Mouse (Mus musculus) stomach, embryonic 16.5 days (tissue): Measurements from ENCODE around the gene Ino80b. TPM values are rescaled to one million over a fixed set of nuclear protein-coding genes. Genes with fewer than 3 reads are reported as not detected.
"Not testable (repeated sequence)": the region's sequence is repeated elsewhere in the genome, so short reads cannot be mapped to it uniquely, and the experiment has no call there.

Experiments used
- ATAC-seq: fragments of 200-750 bp; cut with Nextera tagmentation; 2 replicates; pipeline ENCODE4 v1.8.0; 2017; ENCODE audit warnings: moderate number of reproducible peaks, moderate TSS enrichment; ENCODE audit not compliant: insufficient read depth, low FRiP score
- H3K27ac ChIP-seq: fragments of 300-500 bp; sonication (generic); 2 replicates; pipeline ENCODE4 v1.5.1; 2014; ENCODE audit warnings: low read length
- H3K27me3 ChIP-seq: fragments of 300-500 bp; sonication (generic); 2 replicates; pipeline ENCODE4 v1.6.1; 2014; ENCODE audit warnings: low read length, control low read depth, mixed read lengths; ENCODE audit not compliant: control insufficient read depth, insufficient read depth
- H3K36me3 ChIP-seq: fragments of 300-500 bp; sonication (generic); 2 replicates; pipeline ENCODE4 v1.6.1; 2014; ENCODE audit warnings: low read length; ENCODE audit not compliant: control insufficient read depth, insufficient read depth
- H3K4me1 ChIP-seq: fragments of 300-500 bp; sonication (generic); 2 replicates; pipeline ENCODE4 v1.6.1; 2014; ENCODE audit warnings: low read length, control low read depth, mixed read lengths; ENCODE audit not compliant: control insufficient read depth, insufficient read depth
- H3K4me2 ChIP-seq: fragments of 300-500 bp; sonication (generic); 2 replicates; pipeline ENCODE4 v1.6.1; 2014; ENCODE audit warnings: low read depth, low read length, mixed read lengths
- H3K4me3 ChIP-seq: fragments of 300-500 bp; sonication (generic); replicated peaks from 2 replicates; pipeline ENCODE4 v1.5.1; 2014; ENCODE audit warnings: mild to moderate bottlenecking, low read length
- H3K9ac ChIP-seq: fragments of 300-500 bp; sonication (generic); 2 replicates; pipeline ENCODE4 v1.6.1; 2014; ENCODE audit warnings: low read length
- H3K9me3 ChIP-seq: fragments of 300-500 bp; sonication (generic); replicated peaks from 2 replicates; pipeline ENCODE4 v1.6.1; 2016; ENCODE audit warnings: low read length, control low read depth; ENCODE audit not compliant: control insufficient read depth
- WGBS: fragments of 180-500 bp; shearing (Covaris S2); extraction: QIAGEN DNeasy Blood & Tissue Kit; methylation state at CpG from one replicate; pipeline ENCODE4 v1.1.7; 2014; 5-methylcytosine and 5-hydroxymethylcytosine counted together
- polyA plus RNA-seq: library from polyadenylated mRNA; unstranded; fragments of >200 nt; fragmentation: Nextera tagmentation; extraction: Ambion mirVana; gene quantifications from 2 replicates; pipeline ENCODE4 v1.2.1, GENCODE M21; 2015

The Ino80b gene
- polyA plus RNA-seq, 1 experiment from 2014 or later: 8.4 TPM

DNA sequence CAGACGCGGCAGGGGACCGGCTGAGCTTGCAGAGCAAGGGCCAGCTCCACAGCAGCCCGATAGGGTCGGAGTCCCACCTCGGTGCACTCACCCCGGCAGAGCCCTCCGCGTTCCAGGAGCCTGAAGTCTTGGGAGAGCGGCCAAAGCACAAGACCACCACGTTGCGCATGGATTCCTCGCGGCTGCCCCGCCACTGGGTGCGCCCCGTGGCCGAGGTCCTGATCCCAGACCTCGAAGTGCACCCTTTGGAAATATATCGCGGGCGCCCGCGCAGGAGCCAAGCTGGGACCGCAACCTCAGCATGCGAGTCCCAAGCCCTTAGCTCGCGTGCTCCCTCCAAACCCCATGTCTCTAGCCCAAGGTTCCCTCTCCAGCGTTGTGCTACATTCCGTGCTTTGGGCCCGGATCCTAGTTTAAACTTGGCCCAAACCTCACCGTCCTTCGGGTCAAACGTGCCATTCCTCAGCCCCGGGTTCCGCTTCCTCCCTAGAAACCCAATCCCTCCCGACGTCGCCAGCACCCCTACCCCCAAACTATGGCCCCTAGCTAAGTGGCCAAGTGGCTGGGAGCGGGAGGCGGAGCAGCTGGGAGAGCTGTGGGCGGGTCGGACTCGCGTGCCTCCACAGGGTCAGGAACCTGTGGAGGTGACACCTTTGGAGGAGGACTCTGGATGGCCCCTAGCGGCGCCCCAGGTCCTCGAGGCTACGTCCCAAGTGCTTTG is 36.9 kb upstream of the Ino80b start:
- Histone ChIP-seq H3K4me3 (peak overlapping the region; percentile 44), H3K27ac (no peak overlapping the region), H3K9me3 (no peaks in the 10 kb centered on the region), H3K36me3 (no peaks in the 10 kb centered on the region), H3K27me3 (peaks cover 21% of the 10 kb centered on the region), H3K9ac (peak overlapping the region; percentile 70), H3K4me2 (peak overlapping the region; percentile 77), H3K4me1 (peaks cover 22% of the 10 kb centered on the region)
- WGBS: under 1% methylated on average over 49 of the region's 49 CpGs
- ATAC-seq: peak; percentile 31

DNA sequence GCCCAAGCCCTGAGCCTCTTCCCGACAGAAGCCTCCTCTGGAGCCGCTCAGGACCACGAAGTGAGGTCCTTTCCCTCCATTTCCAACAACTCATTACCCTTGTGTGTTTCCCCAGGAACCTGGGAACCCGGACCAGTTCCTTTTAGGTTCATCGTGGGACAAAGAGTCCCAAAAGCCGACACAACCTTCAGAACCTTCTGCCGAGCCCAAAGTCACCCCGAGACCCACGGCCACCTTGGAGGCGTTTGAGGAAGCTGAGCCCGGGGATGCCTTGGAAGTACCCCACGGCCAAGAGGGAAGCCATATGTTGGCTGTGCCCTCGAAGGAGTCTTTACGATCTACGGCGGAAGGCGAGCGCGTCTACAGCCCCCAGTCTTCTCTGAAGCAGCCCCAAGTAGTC is 36.2 kb upstream of the Ino80b start:
- Histone ChIP-seq H3K4me1 (peaks cover 21% of the 10 kb centered on the region), H3K9me3 (no peaks in the 10 kb centered on the region), H3K4me3 (peak overlapping the region; percentile 44), H3K27ac (no peak overlapping the region), H3K36me3 (no peaks in the 10 kb centered on the region), H3K27me3 (peaks cover 21% of the 10 kb centered on the region), H3K9ac (peak overlapping the region; percentile 70), H3K4me2 (peak overlapping the region; percentile 77)
- no peak for ATAC-seq
- 12% methylated on average over 19 of the region's 19 CpGs for WGBS

DNA sequence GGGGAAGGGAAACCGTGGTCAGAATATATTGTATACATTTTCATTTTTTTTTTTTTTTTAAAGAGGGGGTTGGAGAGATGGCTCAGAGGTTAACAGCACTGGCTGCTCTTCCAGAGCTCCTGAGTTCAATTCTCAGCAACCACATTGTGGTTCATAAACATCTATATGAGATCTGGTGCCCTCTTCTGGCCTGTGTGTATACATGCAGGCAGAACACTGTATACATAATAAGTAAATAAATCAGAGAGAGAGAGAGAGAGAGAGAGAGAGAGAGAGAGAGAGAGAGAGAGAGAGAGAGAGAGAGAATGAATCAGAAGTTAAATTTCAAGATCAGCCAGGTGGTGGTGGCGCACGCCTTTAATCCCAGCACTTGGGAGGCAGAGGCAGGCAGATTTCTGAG is 34.2 kb upstream of the Ino80b start:
- not testable (repeated sequence) for H3K4me3 ChIP-seq, H3K36me3 ChIP-seq, H3K9ac ChIP-seq, H3K9me3 ChIP-seq, H3K4me2 ChIP-seq, ATAC-seq, H3K27ac ChIP-seq
- Histone ChIP-seq H3K27me3 (peaks cover 26% of the 10 kb centered on the region), H3K4me1 (peaks cover 23% of the 10 kb centered on the region)
- 24% methylated on average over 3 of the region's 3 CpGs for WGBS

DNA sequence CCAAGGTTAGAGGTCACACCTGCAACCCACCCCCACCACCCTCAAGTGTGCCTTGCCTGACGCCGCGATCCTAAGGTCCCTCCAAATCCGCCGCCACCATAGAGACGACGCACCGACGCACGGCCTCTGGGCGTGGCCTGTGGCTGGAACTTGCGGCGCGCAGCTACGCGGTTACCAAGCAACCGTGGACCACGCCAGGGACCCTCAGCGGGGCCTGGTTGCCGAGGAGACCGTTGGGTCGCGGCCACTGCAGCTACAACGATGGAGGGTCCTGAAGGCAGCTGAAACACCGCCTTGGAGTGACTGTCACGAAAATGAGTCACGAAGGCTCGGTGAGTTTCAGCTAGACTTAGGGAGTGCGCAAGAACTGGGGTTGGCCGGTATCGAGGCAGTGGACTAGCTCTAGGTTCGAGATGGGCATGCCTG is 31.0 kb upstream of the Ino80b start, which contains the start of the genes Wdr54 and 1700003E16Rik:
Gene Wdr54 (minus strand): TSS at position 139 of the 426 bp plus-strand sequence.
Gene 1700003E16Rik (plus strand): TSS at position 146 of the 426 bp plus-strand sequence.
- Histone ChIP-seq H3K27me3 (peaks cover 12% of the 10 kb centered on the region), H3K36me3 (no peaks in the 10 kb centered on the region), H3K4me2 (peak within 1 kb of the TSS; percentile 96), H3K4me3 (peak within 1 kb of the TSS; percentile 61), H3K9ac (peak within 1 kb of the TSS; percentile 71), H3K4me1 (peaks cover 9% of the 10 kb centered on the region; the same call in 1 of the 2 replicates), H3K9me3 (no peaks in the 10 kb centered on the region), H3K27ac (no peak within 1 kb of the TSS)
- peak; percentile 71; the same call in 1 of the 2 replicates for ATAC-seq
- 1% methylated on average over 32 of the region's 32 CpGs for WGBS

DNA sequence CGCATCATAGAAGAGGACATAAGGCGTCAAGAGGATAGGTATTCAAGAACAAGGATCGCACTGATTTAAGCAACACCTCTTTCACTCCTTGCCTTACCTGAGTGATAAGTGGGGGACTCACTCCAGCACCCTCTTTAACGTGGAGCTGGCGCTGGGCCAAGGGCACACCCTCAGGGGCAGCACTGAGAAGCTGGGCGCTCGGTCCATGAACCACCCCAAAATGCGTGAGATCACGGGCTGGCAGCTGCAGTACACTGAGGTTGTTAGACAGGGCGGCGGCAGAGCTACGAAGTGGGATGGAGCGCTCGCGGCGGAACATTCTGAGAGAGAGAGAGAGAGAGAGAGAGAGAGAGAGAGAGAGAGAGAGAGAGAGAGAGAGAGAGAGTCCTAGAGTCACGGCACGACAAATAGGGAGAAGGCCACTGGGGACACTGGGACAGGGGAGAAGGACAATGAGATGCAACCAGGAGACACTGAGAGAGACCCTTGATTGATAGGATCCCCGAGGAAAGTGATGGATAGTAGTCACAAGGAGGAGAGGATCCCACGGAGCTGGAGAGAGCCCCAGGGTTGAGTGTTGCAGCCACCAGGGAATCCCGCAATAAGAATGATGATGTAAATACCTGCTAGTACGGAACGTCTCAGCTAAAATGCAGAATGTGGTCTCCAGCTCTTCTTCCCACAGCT is 30.5 kb upstream of the Ino80b start:
- Histone ChIP-seq H3K9me3 (no peaks in the 10 kb centered on the region), H3K27ac (no peak overlapping the region), H3K4me3 (peak overlapping the region; percentile 61), H3K36me3 (no peaks in the 10 kb centered on the region), H3K4me2 (peak overlapping the region; percentile 96), H3K9ac (peak overlapping the region; percentile 71), H3K27me3 (peaks cover 6% of the 10 kb centered on the region), H3K4me1 (peaks cover 9% of the 10 kb centered on the region; the same call in 1 of the 2 replicates)
- WGBS: 7% methylated on average over 23 of the region's 23 CpGs
- no peak; the same call in 1 of the 2 replicates for ATAC-seq

DNA sequence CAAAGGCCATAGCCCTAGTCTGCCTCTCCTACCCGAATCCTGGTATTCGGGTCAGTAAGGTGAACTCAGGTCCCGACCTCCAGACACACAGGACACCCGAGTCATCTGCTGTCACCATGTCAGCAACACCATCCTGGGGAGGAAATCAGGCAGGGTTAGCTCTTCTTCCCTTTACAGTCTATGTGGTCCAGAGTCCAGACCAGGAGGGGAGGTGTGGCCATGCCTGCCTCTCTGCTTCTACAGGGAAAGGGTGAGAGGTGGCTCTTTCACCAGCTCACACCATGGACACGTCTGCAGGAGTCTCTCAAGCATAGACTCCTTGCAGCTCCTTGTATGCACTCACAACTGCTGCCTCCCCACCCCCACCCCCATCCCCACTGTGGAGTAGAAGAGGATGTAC is 28.3 kb upstream of the Ino80b start:
- Histone ChIP-seq H3K27me3 (0 out of 2 replicates have a peak, but pooled peaks cover 4% of the 10 kb centered on the region), H3K36me3 (no peaks in the 10 kb centered on the region), H3K27ac (no peak overlapping the region), H3K9me3 (no peaks in the 10 kb centered on the region), H3K4me2 (no peak overlapping the region), H3K4me3 (no peak overlapping the region), H3K9ac (no peak overlapping the region), H3K4me1 (peaks cover 9% of the 10 kb centered on the region; the same call in 1 of the 2 replicates)
- 73% methylated on average over 5 of the region's 5 CpGs for WGBS
- no peak for ATAC-seq

DNA sequence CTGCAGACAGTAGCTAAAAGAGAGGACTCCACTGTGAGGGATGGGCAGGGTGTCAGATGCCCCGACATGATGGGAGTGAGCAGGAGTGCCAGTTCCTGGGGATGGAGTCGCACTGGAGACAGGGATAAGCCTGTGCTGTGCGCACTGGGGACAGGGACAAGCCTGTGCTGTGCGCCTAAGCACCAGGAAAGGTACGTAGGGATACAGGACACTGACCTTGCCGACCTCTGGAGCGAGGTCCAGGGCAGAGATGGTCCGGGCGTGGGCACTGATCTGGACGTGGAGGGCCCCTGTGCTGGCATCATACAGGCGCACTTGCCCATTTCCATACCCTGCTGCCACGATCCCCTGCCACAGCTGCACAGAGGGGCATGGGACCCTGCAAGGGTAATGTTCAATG is 27.8 kb upstream of the Ino80b start:
- H3K9me3 ChIP-seq: no peaks in the 10 kb centered on the region
- ATAC-seq: no peak
- 0 out of 2 replicates have a peak, but pooled peaks cover 4% of the 10 kb centered on the region for H3K27me3 ChIP-seq
- no peak overlapping the region for H3K4me3 ChIP-seq
- H3K4me2 ChIP-seq: no peak overlapping the region
- peaks cover 9% of the 10 kb centered on the region; the same call in 1 of the 2 replicates for H3K4me1 ChIP-seq
- no peak overlapping the region for H3K27ac ChIP-seq
- 84% methylated on average over 12 of the region's 12 CpGs for WGBS
- H3K9ac ChIP-seq: no peak overlapping the region
- no peaks in the 10 kb centered on the region for H3K36me3 ChIP-seq

DNA sequence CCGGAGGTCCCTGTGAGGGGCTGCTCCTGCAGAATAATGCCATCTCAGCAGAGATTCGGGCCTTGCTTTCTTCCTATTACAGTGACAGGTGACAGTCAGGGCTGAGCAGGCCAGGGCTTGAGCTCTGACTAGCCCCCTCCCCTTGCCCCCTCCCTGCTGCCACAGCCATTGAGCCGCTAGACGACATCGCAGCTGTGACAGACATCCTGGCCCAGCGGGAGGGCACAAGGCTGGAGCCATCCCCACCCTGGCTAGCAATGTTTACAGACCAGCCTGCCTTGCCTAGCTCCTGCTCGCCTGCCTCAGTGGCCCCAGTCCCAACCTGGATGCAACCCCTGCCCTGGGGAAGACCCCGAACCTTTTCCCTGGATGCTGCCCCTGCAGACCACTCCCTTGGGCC is 26.5 kb upstream of the Ino80b start:
- ATAC-seq: no peak
- Histone ChIP-seq H3K4me2 (no peak overlapping the region), H3K9me3 (no peaks in the 10 kb centered on the region), H3K9ac (no peak overlapping the region), H3K36me3 (0 out of 2 replicates have a peak, but pooled peaks cover 4% of the 10 kb centered on the region), H3K27me3 (0 out of 2 replicates have a peak, but pooled peaks cover 4% of the 10 kb centered on the region), H3K4me1 (peaks cover 9% of the 10 kb centered on the region; the same call in 1 of the 2 replicates), H3K27ac (no peak overlapping the region), H3K4me3 (no peak overlapping the region)
- WGBS: 39% methylated on average over 8 of the region's 8 CpGs

DNA sequence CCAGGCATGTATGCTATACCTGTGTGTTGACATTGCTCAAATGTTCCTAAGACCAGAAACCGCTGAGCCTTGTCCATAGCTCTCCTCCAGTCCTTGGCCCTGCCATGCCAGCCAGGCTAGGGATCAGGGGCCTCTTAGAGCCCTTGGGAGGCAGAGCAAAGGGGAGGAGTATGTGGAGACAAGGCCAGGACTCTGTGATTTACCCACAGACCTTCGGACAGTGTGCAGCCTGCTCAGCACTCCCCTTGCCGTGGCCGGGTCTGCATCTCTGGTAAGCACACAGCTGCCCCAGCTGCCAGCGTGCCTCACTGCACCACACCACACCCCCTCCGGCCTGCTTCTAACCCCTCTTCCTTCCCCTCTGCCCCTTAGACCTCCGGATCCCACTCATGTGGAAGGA is 22.0 kb upstream of the Ino80b start:
- Histone ChIP-seq H3K9me3 (no peaks in the 10 kb centered on the region), H3K36me3 (0 out of 2 replicates have a peak, but pooled peaks cover 4% of the 10 kb centered on the region), H3K4me2 (no peak overlapping the region), H3K27me3 (no peaks in the 10 kb centered on the region), H3K4me3 (no peak overlapping the region), H3K9ac (no peak overlapping the region), H3K27ac (no peak overlapping the region), H3K4me1 (peaks cover 5% of the 10 kb centered on the region; the same call in 1 of the 2 replicates)
- WGBS: 56% methylated on average over 7 of the region's 7 CpGs
- no peak for ATAC-seq
